Mouse (Mus musculus): ENCODE measurements at regions not wholly inside any gene's neighbourhood (a gene's known extent, or its start where the extent isn't known, plus 50 kb on each side); places are given as distances from the start of the nearest gene placed in this dataset.

DNA sequence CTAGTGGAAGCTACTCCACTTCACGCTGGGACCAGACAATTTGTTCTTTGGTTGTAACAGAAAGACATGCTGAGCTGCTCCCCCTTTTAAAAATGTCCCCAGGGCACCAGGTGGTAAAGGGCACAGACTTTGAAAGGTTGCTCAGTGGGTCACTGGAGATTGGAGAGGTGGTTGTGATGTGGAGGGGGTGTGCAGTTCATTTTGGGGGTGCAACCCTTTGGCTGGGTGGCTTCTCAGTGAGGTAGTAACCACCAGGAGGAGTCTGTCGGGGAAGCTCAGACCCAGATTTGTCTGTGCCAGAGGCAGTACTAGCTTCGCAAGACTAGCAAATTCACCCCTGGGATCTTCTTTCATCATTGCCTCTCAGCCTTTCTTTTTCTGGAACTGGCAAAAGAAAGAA, 189.0 kb upstream of the Krr1 start:
- DNase-seq (ENCODE audit: low spot score), result no peak

DNA sequence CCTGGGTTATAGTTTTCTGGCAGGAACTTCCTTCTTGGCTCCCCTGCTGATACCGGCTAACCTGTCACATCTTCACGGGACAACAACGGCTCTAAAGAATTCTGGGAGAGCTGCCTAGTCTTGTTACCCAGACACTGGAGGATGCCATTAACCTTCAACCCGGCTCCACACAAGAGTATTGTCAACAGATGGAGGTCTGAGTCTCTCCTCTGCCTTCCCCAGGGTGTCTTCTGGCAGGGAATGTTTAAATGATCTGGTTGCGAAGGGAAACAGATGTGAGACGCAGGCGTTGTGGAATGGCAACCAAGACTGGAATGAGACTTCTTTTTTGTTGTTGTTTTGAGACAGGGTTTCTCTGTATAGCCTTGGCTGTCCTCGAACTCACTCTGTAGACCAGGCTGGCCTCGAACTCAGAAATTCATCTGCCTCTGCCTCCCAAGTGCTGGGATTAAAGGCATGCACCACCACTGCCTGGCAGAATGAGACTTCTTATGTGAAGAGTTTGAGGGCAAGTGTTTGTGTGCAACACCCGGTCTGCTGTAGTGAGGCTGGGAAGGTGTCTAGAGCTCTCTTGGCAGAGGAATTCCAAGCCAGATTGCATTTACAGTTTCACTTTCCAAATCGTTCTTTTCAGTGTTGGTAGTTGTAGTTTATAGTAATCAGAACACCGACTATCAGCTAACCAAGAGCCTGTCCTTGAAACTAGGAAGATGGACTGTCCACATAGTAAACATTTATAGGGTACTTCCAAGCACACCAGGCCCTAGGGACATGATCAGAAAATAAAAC, 188.2 kb upstream of the Krr1 start:
- no peak for DNase-seq (ENCODE audit: low spot score)

DNA sequence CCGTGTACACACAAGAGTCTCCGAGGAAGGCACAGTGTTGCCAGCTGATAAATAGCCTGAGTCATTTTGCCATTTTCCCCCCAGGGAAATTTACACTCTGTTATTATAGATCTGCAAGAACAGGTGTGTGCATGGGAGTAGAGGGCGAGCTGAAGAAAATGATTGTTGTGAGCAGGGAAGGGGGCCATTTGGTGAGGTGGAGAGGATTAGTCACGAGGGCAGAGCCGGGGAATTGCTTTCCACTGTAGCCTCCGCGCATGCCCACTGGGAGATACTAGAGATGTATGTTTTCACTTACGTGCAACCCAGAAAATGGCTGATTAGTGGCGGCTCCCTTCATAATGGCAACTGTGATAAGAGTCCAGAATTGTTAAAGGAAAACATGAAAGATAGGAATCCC, 185.3 kb upstream of the Krr1 start:
- DNase-seq (ENCODE audit: low spot score), result no peak

DNA sequence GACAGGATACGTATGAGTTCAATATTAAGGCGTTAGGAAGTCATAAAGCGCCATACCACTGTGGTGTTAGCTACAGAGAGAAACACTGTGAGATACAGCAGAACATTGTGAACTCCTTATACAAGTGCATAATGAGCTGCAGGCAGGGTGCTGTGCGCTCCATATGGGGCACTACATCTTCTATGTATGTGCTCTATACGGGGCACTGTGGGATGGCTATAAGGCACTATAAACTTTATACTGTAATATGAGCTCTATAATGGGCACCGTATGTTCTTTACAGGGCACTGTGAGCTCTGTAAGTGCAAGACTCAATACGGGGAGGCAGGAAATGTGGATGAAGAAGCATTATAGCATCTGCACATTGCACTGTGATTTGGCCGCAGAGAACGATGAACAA, 183.2 kb upstream of the Krr1 start:
- DNase-seq (ENCODE audit: low spot score), result no peak

DNA sequence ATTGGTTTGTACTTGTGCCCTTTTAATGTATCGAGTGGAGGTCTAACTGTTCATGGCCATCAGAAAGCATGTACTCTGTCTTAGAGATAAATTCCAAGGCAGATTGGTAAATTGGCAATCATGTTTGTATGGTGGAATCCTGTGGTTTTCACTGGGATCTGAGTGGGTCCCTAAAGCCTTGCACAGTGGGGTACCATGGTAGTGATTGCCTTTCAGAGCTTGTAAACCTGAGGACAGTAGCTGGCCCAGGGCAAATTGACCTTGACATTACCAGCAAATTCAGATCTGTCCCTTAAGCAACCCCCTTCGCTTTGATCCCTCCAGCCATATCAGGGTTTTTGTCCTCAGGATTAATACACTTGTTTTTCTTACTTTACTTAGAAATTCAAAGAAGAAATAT, 181.6 kb upstream of the Krr1 start:
- no peak for DNase-seq (ENCODE audit: low spot score)

DNA sequence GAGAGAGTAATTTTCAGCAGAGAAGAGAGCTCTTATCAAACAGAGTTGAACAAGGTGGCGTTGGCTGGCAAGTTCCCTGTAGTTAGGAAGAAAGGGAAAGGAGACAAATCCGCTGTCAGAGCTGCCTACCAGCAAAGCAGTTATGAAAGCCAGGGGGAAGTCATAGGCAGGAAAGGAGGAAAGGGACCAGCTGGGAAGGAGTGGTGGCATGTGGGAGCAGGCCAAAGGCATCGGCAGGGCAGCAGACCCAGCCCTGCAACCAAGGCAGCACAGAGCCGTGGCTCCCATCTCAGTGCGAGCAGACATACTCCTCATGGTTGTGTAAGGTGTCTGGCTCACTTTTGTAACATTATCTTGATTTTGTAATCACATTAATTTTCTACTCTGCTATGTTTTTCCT, 177.4 kb upstream of the Krr1 start:
- no peak for DNase-seq (ENCODE audit: low spot score)

DNA sequence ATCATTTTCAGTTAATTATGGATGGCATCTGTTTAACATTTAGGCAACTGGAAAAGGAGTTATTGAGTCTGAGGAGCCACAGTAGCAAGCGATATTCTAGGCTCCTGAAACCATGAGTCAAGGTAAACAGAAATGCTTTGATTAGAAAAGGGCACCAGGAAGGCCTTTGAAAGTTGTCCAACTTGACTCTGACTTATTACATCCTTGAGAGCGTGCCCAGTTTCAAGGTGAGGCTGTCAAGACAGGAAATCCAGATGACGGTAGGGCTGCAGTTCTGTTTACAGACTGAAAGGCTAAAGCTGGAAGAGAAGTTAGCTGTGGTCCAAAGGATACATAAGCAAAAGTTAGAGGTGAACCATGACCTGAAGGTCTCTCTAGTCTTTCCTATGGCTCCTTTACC, 176.7 kb upstream of the Krr1 start:
- DNase-seq (ENCODE audit: low spot score), result no peak

DNA sequence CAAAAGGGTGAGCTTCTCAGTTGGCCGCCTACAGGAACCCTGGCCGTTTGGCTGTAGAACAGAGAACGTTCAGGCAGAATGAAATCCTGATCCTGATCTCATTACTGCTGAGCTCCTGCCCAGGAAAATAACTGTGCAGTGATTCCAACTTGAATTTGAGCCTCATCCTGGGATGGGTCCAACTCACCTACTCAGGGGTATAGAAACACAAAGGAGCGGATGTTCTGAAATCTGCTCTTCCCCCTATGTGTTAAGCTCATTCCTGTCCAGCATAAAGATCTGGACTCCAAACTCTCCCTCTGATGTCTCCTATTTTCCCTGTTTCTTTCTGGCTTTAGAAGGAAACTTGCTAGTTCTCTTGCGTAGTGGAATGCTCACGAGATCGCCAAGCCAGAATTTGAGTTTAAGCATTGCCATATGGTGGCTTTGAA, 173.6 kb upstream of the Krr1 start:
- no peak for DNase-seq (ENCODE audit: low spot score)

DNA sequence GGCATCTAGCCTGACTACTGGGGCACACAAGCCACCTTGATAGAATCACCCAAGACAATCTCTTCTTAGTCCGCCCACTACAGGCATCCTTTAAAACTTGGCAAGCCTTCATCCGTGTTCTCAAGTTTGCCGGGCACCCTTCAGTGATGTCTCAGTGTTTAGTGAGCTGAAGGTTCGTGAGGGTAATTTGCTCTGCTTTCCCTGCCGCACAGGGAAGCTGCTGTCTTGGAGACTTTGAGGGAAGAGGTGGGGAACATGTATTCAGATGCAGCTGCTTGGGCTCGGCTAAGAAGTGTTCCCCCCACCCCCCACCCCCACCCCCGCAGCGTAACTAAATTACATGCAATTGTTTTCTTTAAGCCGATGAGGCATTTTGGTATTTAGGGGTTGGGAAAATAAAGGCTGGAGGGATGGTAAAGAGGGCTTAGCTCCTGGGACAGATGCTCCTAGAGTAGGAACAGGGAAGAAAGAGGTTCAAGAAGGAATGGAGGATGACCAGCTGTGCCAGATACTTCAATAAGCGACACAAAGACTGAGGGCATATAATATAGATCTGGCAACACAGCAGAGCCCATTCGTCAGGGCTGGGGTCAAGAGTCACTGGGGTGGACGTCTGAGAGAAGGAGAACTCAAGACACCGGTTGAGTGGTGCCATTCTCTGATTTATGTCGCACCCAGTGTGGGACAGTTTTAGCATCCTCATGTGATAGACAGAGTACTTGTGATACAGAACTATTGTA, 172.4 kb upstream of the Krr1 start:
- DNase-seq (ENCODE audit: low spot score), result no peak

DNA sequence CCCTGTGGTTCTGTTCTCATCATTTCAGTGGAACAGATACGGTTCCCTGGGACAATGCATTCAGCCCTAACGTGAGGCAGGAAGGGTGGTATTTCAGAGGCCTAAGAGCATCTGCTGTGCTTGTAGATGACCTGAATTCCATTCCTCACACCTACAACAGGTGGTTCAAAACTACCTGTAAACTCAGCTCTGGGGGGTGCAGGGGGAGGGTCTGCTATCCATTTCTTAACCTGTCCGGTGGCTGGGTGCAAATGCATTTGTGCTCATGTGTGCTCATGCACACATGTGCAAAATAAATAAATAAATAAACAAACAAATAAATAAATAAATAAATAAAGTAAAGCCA, 171.9 kb upstream of the Krr1 start:
- DNase-seq (ENCODE audit: low spot score), result no peak

DNA sequence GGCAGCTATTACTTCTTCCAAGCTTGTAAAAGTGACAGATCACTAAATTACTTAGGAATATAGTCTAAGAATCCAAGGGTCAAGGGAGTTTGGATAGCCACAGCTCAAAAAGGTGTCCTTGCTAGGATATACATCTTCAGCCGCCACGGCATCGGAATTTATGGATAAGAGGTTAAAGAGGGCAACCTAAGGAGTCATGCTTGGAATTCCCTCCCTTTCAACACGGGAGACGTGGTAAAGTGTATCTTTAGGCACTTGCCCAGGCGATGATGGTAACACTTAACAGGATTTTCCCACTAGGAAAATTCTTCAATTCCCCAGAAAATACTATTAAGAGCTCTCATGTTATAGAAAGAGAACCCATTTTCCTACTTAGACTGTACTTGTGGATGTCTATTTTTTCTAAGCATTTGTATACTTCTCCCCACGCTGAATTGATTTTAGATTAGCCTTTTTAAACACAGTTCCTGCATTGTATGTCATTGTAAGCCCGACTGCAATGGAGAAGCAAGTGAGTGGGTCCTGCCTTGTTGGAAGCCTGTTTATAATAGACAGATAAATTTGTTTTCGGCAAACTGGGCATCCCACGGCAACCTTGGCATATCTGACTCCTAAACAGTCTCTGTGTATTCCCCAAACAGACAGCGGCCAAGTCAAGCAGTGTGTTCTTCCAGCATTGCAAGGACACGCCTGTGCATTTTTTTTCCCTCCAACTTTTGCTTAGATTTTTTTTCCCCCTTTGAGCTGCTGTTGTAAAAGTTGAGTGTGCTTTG, 171.3 kb upstream of the Krr1 start:
- DNase-seq (ENCODE audit: low spot score), result no peak

DNA sequence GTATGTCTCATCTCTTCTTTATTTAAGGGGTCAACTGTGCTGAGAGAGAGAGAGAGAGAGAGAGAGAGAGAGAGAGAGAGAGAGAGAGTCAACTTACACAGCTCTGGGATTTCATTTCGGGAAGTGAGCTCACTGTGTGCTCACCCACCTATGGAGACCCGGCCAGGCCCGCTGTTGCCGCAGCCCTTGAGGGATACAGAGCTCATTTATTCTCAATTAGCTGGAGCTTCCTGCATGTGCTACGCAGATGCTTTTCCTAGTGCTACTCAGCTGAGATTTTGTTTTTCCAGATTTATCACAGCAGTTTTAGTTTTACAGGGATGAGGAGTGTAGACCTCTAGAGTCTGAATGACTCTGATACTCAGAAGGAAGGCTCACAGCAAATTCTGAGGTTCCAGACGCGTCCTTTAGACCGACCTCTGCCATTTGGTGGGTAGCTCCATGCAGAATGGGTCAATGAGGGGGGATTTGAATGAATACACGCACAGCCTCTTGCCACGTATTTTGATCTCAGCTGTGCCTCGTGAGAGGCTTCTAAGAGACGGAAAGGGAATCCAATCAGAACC, 170.6 kb upstream of the Krr1 start:
- DNase-seq (ENCODE audit: low spot score), result no peak

DNA sequence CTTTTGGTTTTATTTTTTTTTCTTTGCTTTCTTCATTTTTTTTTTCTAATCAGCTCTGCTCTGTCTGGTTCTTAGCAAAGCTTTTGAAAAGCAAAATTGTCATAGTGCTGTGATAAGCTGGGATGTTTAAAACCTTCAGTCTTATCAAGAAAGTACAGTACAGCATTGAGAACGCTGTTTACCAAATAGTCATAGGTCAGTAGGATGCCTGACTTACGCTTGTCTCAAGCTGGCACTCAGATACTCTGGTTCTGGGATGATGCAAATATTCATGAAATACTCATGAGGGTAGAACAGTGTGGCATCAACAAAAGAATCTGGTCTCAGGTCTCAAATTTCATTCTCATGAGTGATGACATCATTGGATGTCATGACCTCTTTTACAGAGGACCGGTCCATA, 166.1 kb upstream of the Krr1 start:
- DNase-seq (ENCODE audit: low spot score), result no peak

DNA sequence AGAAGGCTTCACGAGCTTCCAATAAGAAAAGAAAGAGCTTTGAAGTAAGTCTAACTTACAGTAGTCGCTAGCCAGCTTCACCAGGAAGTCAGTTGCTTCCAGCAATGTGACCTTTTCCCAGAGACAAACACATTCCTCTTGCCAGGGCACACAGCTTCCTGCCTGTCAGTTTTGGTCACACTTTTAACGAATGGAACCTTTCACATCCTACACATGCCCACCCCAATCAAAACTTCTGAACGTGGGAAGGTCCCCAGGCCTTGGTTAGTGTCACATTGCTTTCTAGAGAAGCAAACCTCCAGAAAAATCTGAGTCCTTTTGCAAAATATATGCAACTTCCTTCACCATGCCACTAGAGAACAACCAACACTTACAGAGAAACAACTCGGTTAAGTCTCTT, 165.5 kb upstream of the Krr1 start:
- no peak for DNase-seq (ENCODE audit: low spot score)

DNA sequence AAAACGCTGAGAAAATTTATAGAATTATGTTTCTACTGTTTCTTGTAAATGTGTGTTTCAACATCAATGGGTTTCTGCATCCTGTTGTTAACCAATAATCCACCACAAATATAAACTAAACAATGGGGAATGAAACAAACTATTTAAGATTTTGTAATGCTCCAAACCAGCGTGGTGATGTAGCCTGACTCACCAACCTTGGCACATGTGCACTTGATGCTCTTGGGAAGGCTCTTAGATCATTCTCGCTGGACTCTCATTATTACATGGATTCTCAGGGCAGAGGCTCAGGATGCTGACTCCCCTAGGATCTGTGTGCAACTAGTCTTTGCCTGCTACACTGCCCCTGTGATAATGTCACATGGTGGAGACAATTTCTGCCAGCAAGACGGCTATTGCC, 158.7 kb upstream of the Krr1 start:
- no peak for DNase-seq (ENCODE audit: low spot score)

DNA sequence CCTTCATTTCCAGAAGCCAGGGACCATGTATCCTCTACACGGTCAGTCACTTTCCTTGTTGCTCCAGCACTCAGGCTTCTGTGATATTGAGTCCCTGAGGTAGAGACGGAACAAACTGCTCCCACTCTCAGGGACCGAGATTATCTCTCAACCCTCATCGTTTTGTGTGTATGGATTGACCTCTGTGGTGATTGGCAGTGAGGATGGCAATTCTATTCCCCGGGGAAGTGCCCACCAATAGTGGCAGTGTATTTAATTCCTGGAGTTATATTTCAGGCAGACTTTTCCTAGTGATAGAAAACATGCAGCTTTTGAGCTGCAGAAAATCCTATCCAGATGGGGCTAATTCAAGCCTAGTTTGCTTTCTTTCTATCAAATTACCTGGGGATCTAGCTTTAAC, 157.8 kb upstream of the Krr1 start:
- DNase-seq (ENCODE audit: low spot score), result no peak

DNA sequence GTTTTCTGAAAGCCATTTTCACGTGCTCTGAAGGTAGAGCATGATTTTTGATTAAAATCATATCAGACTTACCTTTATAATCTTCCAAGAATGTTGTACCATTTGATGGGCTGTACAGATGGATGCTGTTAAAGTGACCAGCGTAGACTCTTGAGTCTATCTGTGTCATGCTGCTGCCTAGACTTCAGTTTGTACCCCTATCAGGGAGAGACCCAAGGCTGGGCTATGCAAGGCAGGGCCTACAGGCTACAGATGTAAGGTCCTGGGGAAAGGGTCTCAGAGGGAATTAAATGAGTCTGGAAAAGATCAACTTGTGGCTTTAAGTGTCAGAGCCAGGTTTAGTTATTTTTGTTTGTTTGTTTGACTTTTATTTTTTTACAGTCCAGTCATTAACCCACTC, 157.3 kb upstream of the Krr1 start:
- DNase-seq (ENCODE audit: low spot score), result no peak

DNA sequence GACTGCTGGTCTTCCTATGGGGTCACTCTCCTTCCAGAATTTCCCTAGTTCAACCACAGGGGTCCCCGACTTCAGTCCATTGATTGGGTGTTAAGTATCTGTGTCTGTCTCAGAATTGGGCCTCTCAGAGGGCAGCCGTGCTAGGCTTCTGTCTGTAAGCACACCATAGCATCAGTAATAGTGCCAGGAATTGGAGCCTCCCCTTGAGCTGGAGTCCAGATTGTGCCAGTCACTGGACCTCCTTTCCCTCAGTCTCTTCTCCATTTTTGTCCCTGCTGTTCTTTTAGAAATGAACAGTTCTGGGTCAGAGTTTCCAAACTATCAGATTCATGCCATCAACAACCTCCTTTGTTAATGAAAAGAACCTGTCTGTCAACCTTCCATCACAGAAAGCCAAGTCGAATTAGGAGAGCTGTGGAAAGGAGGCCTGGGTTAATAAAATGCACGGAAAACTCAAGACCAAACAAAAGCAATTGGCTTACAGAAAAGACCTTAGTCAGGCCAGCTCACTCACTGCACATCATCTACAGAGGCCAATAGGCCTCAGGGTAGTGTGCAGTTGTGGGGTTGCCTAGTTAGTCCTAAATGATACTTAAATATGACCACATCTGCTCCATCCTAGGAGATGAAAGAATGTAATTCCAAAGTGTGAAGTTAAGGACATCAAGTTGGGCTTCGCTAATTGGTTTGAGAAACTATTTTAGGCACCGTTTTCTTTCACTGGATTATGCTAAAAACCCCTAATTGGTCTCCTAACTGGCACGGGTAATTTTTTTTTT, 156.5 kb upstream of the Krr1 start:
- DNase-seq (ENCODE audit: low spot score), result no peak

DNA sequence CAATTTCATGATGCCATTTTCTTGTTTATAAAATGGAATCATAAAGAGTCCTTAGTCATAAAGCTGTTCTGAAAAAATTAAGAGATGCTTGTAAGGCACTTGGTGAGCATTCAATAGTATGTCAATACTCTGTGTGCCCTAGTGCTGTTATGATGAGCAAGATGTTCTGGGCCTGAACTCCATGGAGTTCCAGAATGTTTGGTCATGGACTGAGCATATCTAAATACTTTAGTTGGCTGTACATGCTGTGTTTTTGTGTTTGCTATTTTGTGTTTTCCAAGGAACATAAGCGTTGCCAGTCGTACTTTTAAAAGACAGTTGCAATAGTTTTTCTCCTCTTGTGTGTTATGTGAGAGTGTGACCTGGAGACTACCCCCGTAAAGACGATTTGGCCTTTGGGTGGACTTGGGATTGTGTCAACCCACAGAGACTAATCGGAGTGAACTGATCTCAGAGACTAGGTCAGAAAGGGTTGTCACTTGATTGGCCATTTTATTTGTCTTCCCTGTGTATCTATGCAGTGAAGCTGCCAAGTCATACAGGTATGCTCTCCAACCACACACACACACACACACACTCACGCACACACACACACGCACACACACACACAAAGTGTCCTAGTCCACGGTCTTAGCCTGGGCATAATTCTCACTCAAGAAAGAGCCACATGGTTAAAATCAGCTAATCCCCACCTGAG, 152.6 kb upstream of the Krr1 start:
- no peak for DNase-seq (ENCODE audit: low spot score)

DNA sequence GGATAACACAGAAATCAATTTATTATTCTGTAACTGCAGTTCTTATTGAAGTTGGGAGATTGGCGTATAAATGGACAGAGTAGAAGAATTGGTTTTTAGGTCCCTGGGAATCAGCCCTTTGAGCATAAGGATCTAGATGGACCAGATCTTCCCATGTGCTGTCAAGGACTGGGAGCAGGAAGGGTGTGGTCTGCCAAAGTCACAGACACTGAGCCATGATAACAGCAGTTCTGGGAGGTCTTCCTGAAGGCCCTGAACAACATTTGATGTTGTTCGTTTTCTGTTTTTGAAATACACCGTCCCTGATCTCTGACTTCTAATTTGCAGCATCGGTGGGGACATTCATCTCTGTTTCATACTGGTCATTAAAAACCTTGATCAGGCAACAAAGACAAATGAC, 147.6 kb upstream of the Krr1 start:
- DNase-seq (ENCODE audit: low spot score), result no peak

DNA sequence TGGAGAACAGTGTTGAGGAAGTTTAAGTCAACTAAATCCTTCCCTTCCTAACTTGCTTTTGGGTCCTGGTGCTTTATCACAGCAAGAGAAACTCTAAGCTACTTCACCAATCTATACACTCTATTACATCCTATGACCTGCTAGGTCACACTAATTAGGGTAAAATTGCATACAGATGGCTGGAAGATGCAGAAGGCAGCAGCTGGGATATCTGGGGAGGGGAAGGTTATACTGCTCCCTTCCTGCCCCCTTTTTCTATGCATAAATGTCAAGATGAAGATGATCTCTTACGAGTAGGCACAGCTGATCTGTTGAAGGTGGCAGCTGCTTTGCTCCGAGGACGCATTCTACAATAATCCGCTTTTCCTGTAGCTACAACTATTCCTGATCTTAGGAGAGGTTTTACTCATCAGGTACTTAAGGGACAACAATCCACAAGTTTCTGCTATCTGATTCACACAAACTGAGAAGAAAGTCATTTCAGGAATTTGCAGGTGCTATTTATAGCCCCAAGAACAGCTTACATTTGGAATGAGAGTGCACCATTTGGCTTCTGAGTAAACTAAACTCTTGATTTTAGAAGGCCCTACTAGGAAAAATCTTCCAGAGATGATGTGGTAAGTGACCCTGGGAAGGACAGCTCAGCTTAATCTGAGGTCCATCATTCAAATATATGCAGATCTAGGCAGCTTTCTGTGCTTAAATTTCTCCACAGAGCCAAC, 146.3 kb upstream of the Krr1 start:
- DNase-seq (ENCODE audit: low spot score), result no peak

Measured in urinary bladder, postnatal 10 days (tissue).